Mouse (Mus musculus): ENCODE measurements around the gene Dhx35. TPM values are rescaled to one million over a fixed set of nuclear protein-coding genes. Genes with fewer than 3 reads are reported as not detected.

Gene Dhx35
- polyA plus RNA-seq, 1 experiment: 13.3 TPM

DNA sequence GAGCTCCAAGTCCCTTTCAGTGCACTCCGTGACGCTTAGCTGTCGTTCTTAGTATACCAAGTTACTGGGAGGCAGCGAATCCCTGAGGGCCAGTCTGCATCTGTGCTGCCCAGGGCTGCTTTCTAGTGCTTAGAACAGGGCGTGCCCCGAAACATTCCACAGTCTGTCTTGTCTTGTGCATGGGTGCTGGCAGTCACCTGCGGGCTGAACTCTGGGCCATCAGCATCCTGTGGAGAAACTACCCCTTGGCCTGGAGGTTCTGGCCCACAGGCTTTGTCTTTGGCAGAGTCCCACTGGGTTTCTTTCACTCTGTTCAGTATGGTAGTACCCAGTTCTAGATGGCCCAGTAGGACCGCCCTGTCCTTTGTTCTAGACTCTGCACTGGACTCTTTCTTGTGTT is 6.2 kb downstream of the Dhx35 start:
- 0 out of 2 replicates have a peak, but pooled peaks cover 2% of the 10 kb centered on the region for H3K4me1 ChIP-seq (ENCODE audit: control insufficient read depth, insufficient read depth, low read length)
- no peaks in the 10 kb centered on the region for H3K27me3 ChIP-seq (replicated peaks; ENCODE audit: control insufficient read depth, insufficient read depth, low read length)
- no peaks in the 10 kb centered on the region for H3K36me3 ChIP-seq (ENCODE audit: control insufficient read depth, insufficient read depth, low read length)
- H3K4me3 ChIP-seq (ENCODE audit: insufficient read depth, low read depth, low read length): no peak overlapping the region
- TF ChIP-seq POLR2A (IDR thresholded peaks at IDR 0.05; ENCODE audit: low read depth, low read length) (no peak), CTCF (conservative IDR thresholded peaks at IDR 0.05; ENCODE audit: insufficient read depth, insufficient read length, low read depth, low read length) (no peak)
- DNase-seq: no peak
- 99% methylated on average over 8 of the region's 8 CpGs for WGBS
- no peak overlapping the region for H3K27ac ChIP-seq (ENCODE audit: insufficient read depth, low read depth, low read length)

GRCm38 (mm10) chr2:158803575-158803974 is 9.0 kb downstream of the Dhx35 start:
- WGBS: 89% methylated on average over 8 of the region's 8 CpGs
- H3K4me1 ChIP-seq (ENCODE audit: control insufficient read depth, insufficient read depth, low read length): no peaks in the 10 kb centered on the region
- no peak overlapping the region for H3K27ac ChIP-seq (ENCODE audit: insufficient read depth, low read depth, low read length)
- DNase-seq: no peak
- no peaks in the 10 kb centered on the region for H3K36me3 ChIP-seq (ENCODE audit: control insufficient read depth, insufficient read depth, low read length)
- no peaks in the 10 kb centered on the region for H3K27me3 ChIP-seq (replicated peaks; ENCODE audit: control insufficient read depth, insufficient read depth, low read length)
- no peak overlapping the region for H3K4me3 ChIP-seq (ENCODE audit: insufficient read depth, low read depth, low read length)
- TF ChIP-seq CTCF (conservative IDR thresholded peaks at IDR 0.05; ENCODE audit: insufficient read depth, insufficient read length, low read depth, low read length) (no peak), POLR2A (IDR thresholded peaks at IDR 0.05; ENCODE audit: low read depth, low read length) (no peak)

GRCm38 (mm10) chr2:158815686-158816085 is 21.1 kb downstream of the Dhx35 start:
- H3K4me1 ChIP-seq (ENCODE audit: control insufficient read depth, insufficient read depth, low read length): no peaks in the 10 kb centered on the region
- no peak overlapping the region for H3K4me3 ChIP-seq (ENCODE audit: insufficient read depth, low read depth, low read length)
- H3K27me3 ChIP-seq (replicated peaks; ENCODE audit: control insufficient read depth, insufficient read depth, low read length): no peaks in the 10 kb centered on the region
- no peak overlapping the region for H3K27ac ChIP-seq (ENCODE audit: insufficient read depth, low read depth, low read length)
- no peak for TF ChIP-seq POLR2A (IDR thresholded peaks at IDR 0.05; ENCODE audit: low read depth, low read length)
- no peak for TF ChIP-seq CTCF (conservative IDR thresholded peaks at IDR 0.05; ENCODE audit: insufficient read depth, insufficient read length, low read depth, low read length)
- no peak for DNase-seq
- H3K36me3 ChIP-seq (ENCODE audit: control insufficient read depth, insufficient read depth, low read length): no peaks in the 10 kb centered on the region; the same call in 1 of the 2 replicates

GRCm38 (mm10) chr2:158816239-158816638 is 21.6 kb downstream of the Dhx35 start:
- TF ChIP-seq CTCF (conservative IDR thresholded peaks at IDR 0.05; ENCODE audit: insufficient read depth, insufficient read length, low read depth, low read length) (no peak), POLR2A (IDR thresholded peaks at IDR 0.05; ENCODE audit: low read depth, low read length) (no peak)
- 90% methylated on average over 4 of the region's 4 CpGs for WGBS
- Histone ChIP-seq H3K27ac (ENCODE audit: insufficient read depth, low read depth, low read length) (no peak overlapping the region), H3K4me3 (ENCODE audit: insufficient read depth, low read depth, low read length) (no peak overlapping the region), H3K27me3 (replicated peaks; ENCODE audit: control insufficient read depth, insufficient read depth, low read length) (no peaks in the 10 kb centered on the region), H3K36me3 (ENCODE audit: control insufficient read depth, insufficient read depth, low read length) (no peaks in the 10 kb centered on the region; the same call in 1 of the 2 replicates), H3K4me1 (ENCODE audit: control insufficient read depth, insufficient read depth, low read length) (no peaks in the 10 kb centered on the region)
- DNase-seq: no peak

DNA sequence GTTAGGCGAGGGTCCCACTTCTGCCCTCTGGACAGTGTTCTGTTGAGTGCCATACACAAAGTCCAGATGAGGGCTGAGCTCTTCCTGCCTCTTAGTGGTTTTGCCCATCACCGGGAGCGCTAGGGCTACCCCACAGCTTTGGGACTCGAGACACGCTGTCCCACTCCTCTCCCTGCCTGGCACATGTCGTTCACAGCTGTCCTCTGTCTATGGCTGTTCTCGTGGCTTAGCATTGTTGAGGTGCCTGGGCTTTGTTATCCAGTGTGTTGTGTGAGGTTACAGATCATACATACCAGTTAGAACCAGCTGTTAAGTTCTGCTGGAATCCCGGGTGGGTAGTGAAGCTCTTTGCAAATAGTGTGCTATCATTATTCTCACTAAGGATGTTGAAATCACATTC is 23.1 kb downstream of the Dhx35 start:
- no peaks in the 10 kb centered on the region; the same call in 1 of the 2 replicates for H3K36me3 ChIP-seq (ENCODE audit: control insufficient read depth, insufficient read depth, low read length)
- no peak overlapping the region for H3K27ac ChIP-seq (ENCODE audit: insufficient read depth, low read depth, low read length)
- DNase-seq: no peak
- H3K4me3 ChIP-seq (ENCODE audit: insufficient read depth, low read depth, low read length): no peak overlapping the region
- WGBS: 95% methylated on average over 8 of the region's 8 CpGs
- H3K27me3 ChIP-seq (replicated peaks; ENCODE audit: control insufficient read depth, insufficient read depth, low read length): no peaks in the 10 kb centered on the region
- H3K4me1 ChIP-seq (ENCODE audit: control insufficient read depth, insufficient read depth, low read length): no peaks in the 10 kb centered on the region
- TF ChIP-seq POLR2A (IDR thresholded peaks at IDR 0.05; ENCODE audit: low read depth, low read length) (no peak), CTCF (conservative IDR thresholded peaks at IDR 0.05; ENCODE audit: insufficient read depth, insufficient read length, low read depth, low read length) (no peak)

DNA sequence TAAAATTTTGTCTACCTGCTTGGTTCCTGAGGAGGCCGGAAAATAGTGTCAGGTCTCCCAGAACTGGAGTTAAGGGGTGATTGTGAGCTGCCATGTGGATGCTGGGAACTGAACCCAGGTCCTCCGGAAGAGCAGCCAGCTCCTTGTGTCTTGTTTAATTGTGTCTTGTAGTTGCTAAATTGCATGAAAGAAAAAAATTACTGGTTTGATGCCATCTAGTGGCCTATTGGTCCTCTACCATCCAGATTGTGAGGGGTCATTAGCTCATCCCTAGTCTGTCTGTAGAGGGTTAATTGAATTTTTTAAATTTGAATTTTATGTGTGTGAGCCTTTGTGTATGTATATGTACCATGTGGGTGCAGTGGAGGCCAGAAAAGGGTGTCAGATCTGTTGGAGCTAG is 33.5 kb downstream of the Dhx35 start:
- H3K27me3 ChIP-seq (replicated peaks; ENCODE audit: control insufficient read depth, insufficient read depth, low read length): no peaks in the 10 kb centered on the region
- H3K36me3 ChIP-seq (ENCODE audit: control insufficient read depth, insufficient read depth, low read length): peaks cover 2% of the 10 kb centered on the region; the same call in 1 of the 2 replicates
- H3K27ac ChIP-seq (ENCODE audit: insufficient read depth, low read depth, low read length): no peak overlapping the region
- no peak for TF ChIP-seq POLR2A (IDR thresholded peaks at IDR 0.05; ENCODE audit: low read depth, low read length)
- no peak for TF ChIP-seq CTCF (conservative IDR thresholded peaks at IDR 0.05; ENCODE audit: insufficient read depth, insufficient read length, low read depth, low read length)
- no peak overlapping the region for H3K4me3 ChIP-seq (ENCODE audit: insufficient read depth, low read depth, low read length)
- WGBS: 91% methylated on average over 2 of the region's 2 CpGs
- DNase-seq: no peak
- H3K4me1 ChIP-seq (ENCODE audit: control insufficient read depth, insufficient read depth, low read length): no peaks in the 10 kb centered on the region

GRCm38 (mm10) chr2:158829746-158830145 is 35.1 kb downstream of the Dhx35 start:
- H3K27me3 ChIP-seq (replicated peaks; ENCODE audit: control insufficient read depth, insufficient read depth, low read length): no peaks in the 10 kb centered on the region
- no peak overlapping the region for H3K4me3 ChIP-seq (ENCODE audit: insufficient read depth, low read depth, low read length)
- peaks cover 2% of the 10 kb centered on the region; the same call in 1 of the 2 replicates for H3K36me3 ChIP-seq (ENCODE audit: control insufficient read depth, insufficient read depth, low read length)
- no peak for DNase-seq
- 80% methylated on average over 6 of the region's 6 CpGs for WGBS
- H3K27ac ChIP-seq (ENCODE audit: insufficient read depth, low read depth, low read length): no peak overlapping the region
- TF ChIP-seq POLR2A (IDR thresholded peaks at IDR 0.05; ENCODE audit: low read depth, low read length) (no peak), CTCF (conservative IDR thresholded peaks at IDR 0.05; ENCODE audit: insufficient read depth, insufficient read length, low read depth, low read length) (no peak)
- H3K4me1 ChIP-seq (ENCODE audit: control insufficient read depth, insufficient read depth, low read length): no peaks in the 10 kb centered on the region
